Mouse (Mus musculus): ENCODE data around the gene Plscr1. TPM values are rescaled to one million over a fixed set of nuclear protein-coding genes. Genes with fewer than 3 reads are reported as not detected.

Gene Plscr1
- polyA plus RNA-seq, 2 experiments = 12.3 to 23.0 TPM

- no peaks in the 10 kb centered on the region for H3K9me3 ChIP-seq (ENCODE audit: control insufficient read depth, low read length)
- ATAC-seq (ENCODE audit: insufficient read depth) (no peak), DNase-seq (ENCODE audit: low read depth in 3 of 3, low spot score in 3 of 3) (no peak)
- peaks cover 0 to 16% of the 10 kb centered on the region in 2 experiments; a peak in 1 of 4 replicates for H3K4me1 ChIP-seq (replicated peaks; ENCODE audit: control insufficient read depth in 2 of 2, insufficient read depth in 2 of 2, low read length in 1 of 2)
- 72% methylated on average over 1 of the region's 1 CpGs for WGBS (ENCODE audit: insufficient replicate concordance)
- H3K36me3 ChIP-seq (replicated peaks; ENCODE audit: control insufficient read depth, insufficient read depth, low read depth) = no peaks in the 10 kb centered on the region; the same call in 1 of the 2 replicates
- H3K4me2 ChIP-seq (ENCODE audit: low read depth) = no peak overlapping the region
- no peak overlapping the region for H3K27ac ChIP-seq
- H3K9ac ChIP-seq (replicated peaks) = no peak overlapping the region
- no peaks in the 10 kb centered on the region for H3K27me3 ChIP-seq (ENCODE audit: control insufficient read depth, insufficient read depth, low read length)
- H3K4me3 ChIP-seq (ENCODE audit: insufficient read depth in 1 of 2, low read depth in 2 of 2, low read length in 2 of 2) = no peak overlapping the region
- TF ChIP-seq CTCF (IDR thresholded peaks at IDR 0.05; ENCODE audit: low read depth) (no peak), EP300 (IDR thresholded peaks at IDR 0.05; ENCODE audit: low read depth) (no peak)
Observed at GRCm38 (mm10) chr9:92267732-92268131, 18.2 kb downstream of the Plscr1 start.

GRCm38 (mm10) chr9:92269829-92270404 lies 20.4 kb downstream of the Plscr1 start:
- no peaks in the 10 kb centered on the region; the same call in 1 of the 2 replicates for H3K36me3 ChIP-seq (replicated peaks; ENCODE audit: control insufficient read depth, insufficient read depth, low read depth)
- peaks cover 0 to 32% of the 10 kb centered on the region in 2 experiments; a peak in 2 of 4 replicates for H3K4me1 ChIP-seq (replicated peaks; ENCODE audit: control insufficient read depth in 2 of 2, insufficient read depth in 2 of 2, low read length in 1 of 2)
- ATAC-seq (ENCODE audit: insufficient read depth) = no peak
- no peak overlapping the region for H3K9ac ChIP-seq (replicated peaks)
- no peak overlapping the region for H3K27ac ChIP-seq
- no peak overlapping the region for H3K4me2 ChIP-seq (ENCODE audit: low read depth)
- DNase-seq (ENCODE audit: low read depth in 3 of 3, low spot score in 3 of 3) = no peak
- no peaks in the 10 kb centered on the region for H3K27me3 ChIP-seq (ENCODE audit: control insufficient read depth, insufficient read depth, low read length)
- WGBS (ENCODE audit: insufficient replicate concordance) = 50% methylated on average over 5 of the region's 5 CpGs
- no peak overlapping the region for H3K4me3 ChIP-seq (ENCODE audit: insufficient read depth in 1 of 2, low read depth in 2 of 2, low read length in 2 of 2)
- H3K9me3 ChIP-seq (ENCODE audit: control insufficient read depth, low read length) = no peaks in the 10 kb centered on the region
- no peak for TF ChIP-seq EP300 (IDR thresholded peaks at IDR 0.05; ENCODE audit: low read depth)
- TF ChIP-seq CTCF (IDR thresholded peaks at IDR 0.05; ENCODE audit: low read depth) = no peak

GRCm38 (mm10) chr9:92270927-92271326 lies 21.4 kb downstream of the Plscr1 start:
- no peaks in the 10 kb centered on the region for H3K27me3 ChIP-seq (ENCODE audit: control insufficient read depth, insufficient read depth, low read length)
- peaks cover 0 to 33% of the 10 kb centered on the region in 2 experiments; a peak in 2 of 4 replicates for H3K4me1 ChIP-seq (replicated peaks; ENCODE audit: control insufficient read depth in 2 of 2, insufficient read depth in 2 of 2, low read length in 1 of 2)
- no peak for ATAC-seq (ENCODE audit: insufficient read depth)
- no peak overlapping the region for H3K27ac ChIP-seq
- H3K36me3 ChIP-seq (replicated peaks; ENCODE audit: control insufficient read depth, insufficient read depth, low read depth) = no peaks in the 10 kb centered on the region; the same call in 1 of the 2 replicates
- WGBS (ENCODE audit: insufficient replicate concordance) = 65% methylated on average over 4 of the region's 4 CpGs
- TF ChIP-seq EP300 (IDR thresholded peaks at IDR 0.05; ENCODE audit: low read depth) = no peak
- TF ChIP-seq CTCF (IDR thresholded peaks at IDR 0.05; ENCODE audit: low read depth) = no peak
- H3K4me3 ChIP-seq (ENCODE audit: insufficient read depth in 1 of 2, low read depth in 2 of 2, low read length in 2 of 2) = no peak overlapping the region
- no peak overlapping the region for H3K9ac ChIP-seq (replicated peaks)
- H3K4me2 ChIP-seq (ENCODE audit: low read depth) = no peak overlapping the region
- no peak for DNase-seq (ENCODE audit: low read depth in 3 of 3, low spot score in 3 of 3)
- no peaks in the 10 kb centered on the region for H3K9me3 ChIP-seq (ENCODE audit: control insufficient read depth, low read length)

- Histone ChIP-seq H3K9me3 (ENCODE audit: control insufficient read depth, low read length) (no peaks in the 10 kb centered on the region), H3K27me3 (ENCODE audit: control insufficient read depth, insufficient read depth, low read length) (no peaks in the 10 kb centered on the region), H3K27ac (no peak overlapping the region), H3K36me3 (replicated peaks; ENCODE audit: control insufficient read depth, insufficient read depth, low read depth) (no peaks in the 10 kb centered on the region; the same call in 1 of the 2 replicates), H3K9ac (replicated peaks) (no peak overlapping the region), H3K4me1 (replicated peaks; ENCODE audit: control insufficient read depth in 2 of 2, insufficient read depth in 2 of 2, low read length in 1 of 2) (peaks cover 0 to 27% of the 10 kb centered on the region in 2 experiments; a peak in 2 of 4 replicates), H3K4me2 (ENCODE audit: low read depth) (no peak overlapping the region), H3K4me3 (ENCODE audit: insufficient read depth in 1 of 2, low read depth in 2 of 2, low read length in 2 of 2) (no peak overlapping the region)
- ATAC-seq (ENCODE audit: insufficient read depth) = no peak
- no peak for TF ChIP-seq EP300 (IDR thresholded peaks at IDR 0.05; ENCODE audit: low read depth)
- TF ChIP-seq CTCF (IDR thresholded peaks at IDR 0.05; ENCODE audit: low read depth) = no peak
- no peak for DNase-seq (ENCODE audit: low read depth in 3 of 3, low spot score in 3 of 3)
- 71% methylated on average over 4 of the region's 4 CpGs for WGBS (ENCODE audit: insufficient replicate concordance)
Observed at GRCm38 (mm10) chr9:92272650-92273049, 23.1 kb downstream of the Plscr1 start.

GRCm38 (mm10) chr9:92273271-92273670 lies 23.7 kb downstream of the Plscr1 start:
- H3K4me2 ChIP-seq (ENCODE audit: low read depth) = no peak overlapping the region
- ATAC-seq (ENCODE audit: insufficient read depth) (no peak), DNase-seq (ENCODE audit: low read depth in 3 of 3, low spot score in 3 of 3) (no peak)
- no peak overlapping the region for H3K4me3 ChIP-seq (ENCODE audit: insufficient read depth in 1 of 2, low read depth in 2 of 2, low read length in 2 of 2)
- no peaks in the 10 kb centered on the region for H3K27me3 ChIP-seq (ENCODE audit: control insufficient read depth, insufficient read depth, low read length)
- H3K4me1 ChIP-seq (replicated peaks; ENCODE audit: control insufficient read depth in 2 of 2, insufficient read depth in 2 of 2, low read length in 1 of 2) = peaks cover 0 to 27% of the 10 kb centered on the region in 2 experiments; a peak in 2 of 4 replicates
- no peak overlapping the region for H3K9ac ChIP-seq (replicated peaks)
- H3K9me3 ChIP-seq (ENCODE audit: control insufficient read depth, low read length) = no peaks in the 10 kb centered on the region
- TF ChIP-seq EP300 (IDR thresholded peaks at IDR 0.05; ENCODE audit: low read depth) = no peak
- no peak for TF ChIP-seq CTCF (IDR thresholded peaks at IDR 0.05; ENCODE audit: low read depth)
- no peaks in the 10 kb centered on the region; the same call in 1 of the 2 replicates for H3K36me3 ChIP-seq (replicated peaks; ENCODE audit: control insufficient read depth, insufficient read depth, low read depth)
- H3K27ac ChIP-seq = no peak overlapping the region
- WGBS (ENCODE audit: insufficient replicate concordance) = 69% methylated on average over 2 of the region's 2 CpGs
